Mouse (Mus musculus) intestine, postnatal 0 days (tissue): ENCODE data around the gene 4930550C14Rik. TPM values are rescaled to one million over a fixed set of nuclear protein-coding genes. Genes with fewer than 3 reads are reported as not detected.

Experiments
- ATAC-seq: fragments of 200-750 bp; cut with Nextera tagmentation; 2 replicates; pipeline ENCODE4 v1.8.0; 2017; ENCODE audit warnings: mild to moderate bottlenecking, moderate TSS enrichment, moderate library complexity
- H3K27ac ChIP-seq: fragments of 300-500 bp; sonication (generic); 2 replicates; pipeline ENCODE4 v1.5.1; 2014; ENCODE audit warnings: mild to moderate bottlenecking, low read depth, low read length, moderate library complexity
- H3K27me3 ChIP-seq: fragments of 300-500 bp; sonication (generic); replicated peaks from 2 replicates; pipeline ENCODE4 v1.6.1; 2014; ENCODE audit warnings: low read length, mixed read lengths; ENCODE audit not compliant: control insufficient read depth, insufficient read depth
- H3K36me3 ChIP-seq: fragments of 300-500 bp; sonication (generic); 2 replicates; pipeline ENCODE4 v1.6.1; 2014; ENCODE audit warnings: mild to moderate bottlenecking, moderate library complexity; ENCODE audit not compliant: control insufficient read depth, insufficient read depth
- H3K4me1 ChIP-seq: fragments of 300-500 bp; sonication (generic); replicated peaks from 2 replicates; pipeline ENCODE4 v1.6.1; 2014; ENCODE audit warnings: antibody characterized with exemption, low read length, mixed read lengths; ENCODE audit not compliant: control insufficient read depth, insufficient read depth
- H3K4me2 ChIP-seq: fragments of 300-500 bp; sonication (generic); replicated peaks from 2 replicates; pipeline ENCODE4 v1.6.1; 2014; ENCODE audit warnings: low read depth, mild to moderate bottlenecking, moderate library complexity
- H3K4me3 ChIP-seq: fragments of 300-500 bp; sonication (generic); 2 replicates; pipeline ENCODE4 v1.5.1; 2014; ENCODE audit warnings: low read depth, low read length
- H3K9ac ChIP-seq: fragments of 300-500 bp; sonication (generic); 2 replicates; pipeline ENCODE4 v1.6.1; 2014; ENCODE audit warnings: mild to moderate bottlenecking, low read depth, low read length
- H3K9me3 ChIP-seq: fragments of 300-500 bp; sonication (generic); 2 replicates; pipeline ENCODE4 v1.6.1; 2016; ENCODE audit warnings: mixed run types; ENCODE audit not compliant: control insufficient read depth
- CTCF ChIP-seq: sonication (generic); IDR thresholded peaks from 2 replicates; pipeline ENCODE4 v1.5.1; 2016; ENCODE audit warnings: low read depth, mild to moderate bottlenecking, control low read depth, antibody characterized with exemption, moderate library complexity
- WGBS: fragments of 180-500 bp; shearing (Covaris S2); extraction: QIAGEN DNeasy Blood & Tissue Kit; methylation state at CpG from one replicate; pipeline ENCODE4 v1.1.7; 2014; 5-methylcytosine and 5-hydroxymethylcytosine counted together
- polyA plus RNA-seq: library from polyadenylated mRNA; unstranded; fragments of >200 nt; fragmentation: Nextera tagmentation; extraction: Ambion mirVana; gene quantifications from 2 replicates; pipeline ENCODE4 v1.2.1, GENCODE M21; 2015

Gene 4930550C14Rik
- polyA plus RNA-seq, 1 experiment from 2014 or later: 0.26 TPM

- Histone ChIP-seq H3K36me3 (peaks cover 15% of the 10 kb centered on the region; the same call in 1 of the 2 replicates), H3K27ac (peak overlapping the region; percentile 6; the same call in 1 of the 2 replicates), H3K9me3 (no peaks in the 10 kb centered on the region), H3K4me3 (no peak overlapping the region), H3K9ac (no peak overlapping the region), H3K27me3 (no peaks in the 10 kb centered on the region), H3K4me2 (peak overlapping the region; percentile 21; the same call in 1 of the 2 replicates), H3K4me1 (0 out of 2 replicates have a peak, but pooled peaks cover 7% of the 10 kb centered on the region)
- no peak for TF ChIP-seq CTCF
- WGBS: 18% methylated on average over 5 of the region's 5 CpGs
- ATAC-seq: no peak
Measured at GRCm38 (mm10) chr9:53377597-53377996, 24.5 kb upstream of the 4930550C14Rik start.

- TF ChIP-seq CTCF: no peak
- no peak overlapping the region for H3K4me2 ChIP-seq
- peaks cover 9% of the 10 kb centered on the region; the same call in 1 of the 2 replicates for H3K36me3 ChIP-seq
- no peak overlapping the region for H3K4me3 ChIP-seq
- no peak overlapping the region for H3K9ac ChIP-seq
- H3K27ac ChIP-seq: no peak overlapping the region
- WGBS: 72% methylated on average over 3 of the region's 3 CpGs
- no peaks in the 10 kb centered on the region for H3K27me3 ChIP-seq
- H3K4me1 ChIP-seq: 0 out of 2 replicates have a peak, but pooled peaks cover 9% of the 10 kb centered on the region
- ATAC-seq: no peak
- H3K9me3 ChIP-seq: no peaks in the 10 kb centered on the region
Measured at GRCm38 (mm10) chr9:53378171-53378570, 24.0 kb upstream of the 4930550C14Rik start.

DNA sequence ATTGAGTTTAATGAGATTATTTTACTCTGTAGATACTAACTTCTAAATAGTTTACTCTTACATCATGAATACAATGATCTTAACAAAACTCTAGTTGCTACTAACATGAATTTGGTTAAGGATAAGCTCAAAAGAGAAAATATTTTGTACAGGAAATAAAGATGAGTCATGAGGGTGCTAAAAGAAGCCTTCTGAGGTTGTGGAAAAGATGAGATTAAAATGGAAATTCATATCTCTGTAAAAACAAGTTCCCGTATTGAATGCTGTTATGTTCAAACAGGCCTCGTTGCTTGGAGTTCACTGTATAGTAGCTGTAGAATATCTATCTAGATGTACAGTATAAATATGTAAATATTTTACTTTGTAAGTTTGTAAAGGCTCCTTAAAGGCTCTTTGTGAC lies 21.5 kb upstream of the 4930550C14Rik start:
- H3K4me2 ChIP-seq: no peak overlapping the region
- no peak overlapping the region for H3K27ac ChIP-seq
- H3K4me3 ChIP-seq: no peak overlapping the region
- TF ChIP-seq CTCF: no peak
- no peak for ATAC-seq
- 72% methylated on average over 2 of the region's 2 CpGs for WGBS
- H3K4me1 ChIP-seq: 0 out of 2 replicates have a peak, but pooled peaks cover 11% of the 10 kb centered on the region
- H3K9ac ChIP-seq: no peak overlapping the region
- H3K27me3 ChIP-seq: no peaks in the 10 kb centered on the region
- no peaks in the 10 kb centered on the region for H3K9me3 ChIP-seq
- H3K36me3 ChIP-seq: no peaks in the 10 kb centered on the region

DNA sequence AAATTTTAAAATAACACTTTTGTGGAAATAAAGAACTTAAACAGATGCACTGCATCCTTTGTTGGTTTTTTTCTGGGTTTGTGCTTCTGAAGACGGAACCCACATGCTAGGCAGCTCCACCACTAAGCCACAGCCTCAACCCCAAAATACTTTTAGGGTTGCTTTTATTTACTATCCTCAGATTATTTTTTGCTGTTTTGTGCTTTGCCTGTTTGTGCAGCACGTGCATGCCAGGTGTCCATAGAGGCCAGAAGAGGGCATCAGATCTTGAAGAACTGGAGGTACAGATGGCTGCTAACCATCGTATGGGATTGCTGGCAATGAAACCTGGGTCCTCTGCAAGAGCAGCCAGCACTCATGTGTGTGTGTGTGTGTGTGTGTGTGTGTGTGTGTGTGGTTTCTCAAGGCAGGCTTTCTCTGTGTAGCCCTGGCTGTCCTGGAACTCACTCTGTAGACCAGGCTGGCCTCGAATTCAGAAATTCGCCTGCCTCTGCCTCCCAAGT lies 21.0 kb upstream of the 4930550C14Rik start:
- Histone ChIP-seq H3K4me1 (0 out of 2 replicates have a peak, but pooled peaks cover 14% of the 10 kb centered on the region), H3K9ac (no peak overlapping the region), H3K9me3 (no peaks in the 10 kb centered on the region), H3K27ac (no peak overlapping the region), H3K36me3 (no peaks in the 10 kb centered on the region), H3K4me2 (no peak overlapping the region), H3K27me3 (no peaks in the 10 kb centered on the region), H3K4me3 (no peak overlapping the region)
- TF ChIP-seq CTCF: 0 out of 2 replicates have a peak, but pooled peaks have one; percentile 8
- WGBS: 79% methylated on average over 5 of the region's 5 CpGs
- no peak for ATAC-seq

- Histone ChIP-seq H3K27ac (peak within 1 kb of the TSS; percentile 94), H3K4me1 (0 out of 2 replicates have a peak, but pooled peaks cover 7% of the 10 kb centered on the region), H3K4me3 (peak within 1 kb of the TSS; percentile 70), H3K4me2 (peak within 1 kb of the TSS; percentile 90), H3K9ac (peak within 1 kb of the TSS; percentile 84), H3K27me3 (no peaks in the 10 kb centered on the region), H3K36me3 (peaks cover 7% of the 10 kb centered on the region; the same call in 1 of the 2 replicates), H3K9me3 (no peaks in the 10 kb centered on the region)
- peak; percentile 88 for ATAC-seq
- WGBS: under 1% methylated on average over 72 of the region's 75 CpGs
- peak; percentile 59 for TF ChIP-seq CTCF
Measured at GRCm38 (mm10) chr9:53383951-53384866, 17.9 kb upstream of the 4930550C14Rik start, which contains the start of gene Kdelc2. Gene Kdelc2, plus strand, starts transcription at chr9:53384025.

GRCm38 (mm10) chr9:53384873-53385272 lies 17.3 kb upstream of the 4930550C14Rik start:
- peak overlapping the region; percentile 94 for H3K27ac ChIP-seq
- no peaks in the 10 kb centered on the region for H3K27me3 ChIP-seq
- no peaks in the 10 kb centered on the region for H3K9me3 ChIP-seq
- H3K9ac ChIP-seq: peak overlapping the region; percentile 84
- H3K36me3 ChIP-seq: peaks cover 7% of the 10 kb centered on the region; the same call in 1 of the 2 replicates
- WGBS: 4% methylated on average over 8 of the region's 8 CpGs
- H3K4me3 ChIP-seq: peak overlapping the region; percentile 70
- 0 out of 2 replicates have a peak, but pooled peaks cover 7% of the 10 kb centered on the region for H3K4me1 ChIP-seq
- TF ChIP-seq CTCF: no peak
- H3K4me2 ChIP-seq: peak overlapping the region; percentile 90
- ATAC-seq: peak; percentile 26
